Mouse (Mus musculus) neural tube, embryonic 12.5 days (tissue): ENCODE measurements around the gene Nox4. TPM values are rescaled to one million over a fixed set of nuclear protein-coding genes. Genes with fewer than 3 reads are reported as not detected.

Experiments used
- ATAC-seq: fragments of 200-750 bp; cut with Nextera tagmentation; 2 replicates; pipeline ENCODE4 v1.8.0; 2017; ENCODE audit warnings: low read depth, mild to moderate bottlenecking, moderate TSS enrichment, moderate library complexity; ENCODE audit not compliant: low FRiP score
- H3K27ac ChIP-seq: fragments of 300-500 bp; sonication (generic); 2 replicates; pipeline ENCODE4 v1.5.1; 2016
- H3K27me3 ChIP-seq: fragments of 300-500 bp; sonication (generic); replicated peaks from 2 replicates; pipeline ENCODE4 v1.6.1; 2016; ENCODE audit warnings: mild to moderate bottlenecking
- H3K36me3 ChIP-seq: fragments of 300-500 bp; sonication (generic); 2 replicates; pipeline ENCODE4 v1.6.1; 2016; ENCODE audit warnings: mild to moderate bottlenecking
- H3K4me1 ChIP-seq: fragments of 300-500 bp; sonication (generic); 2 replicates; pipeline ENCODE4 v1.6.1; 2016
- H3K4me2 ChIP-seq: fragments of 300-500 bp; sonication (generic); replicated peaks from 2 replicates; pipeline ENCODE4 v1.6.1; 2016; ENCODE audit warnings: mild to moderate bottlenecking
- H3K4me3 ChIP-seq: fragments of 300-500 bp; sonication (generic); 2 replicates; pipeline ENCODE4 v1.5.1; 2016
- H3K9ac ChIP-seq: fragments of 300-500 bp; sonication (generic); 2 replicates; pipeline ENCODE4 v1.6.1; 2016; ENCODE audit warnings: mild to moderate bottlenecking
- H3K9me3 ChIP-seq: fragments of 300-500 bp; sonication (generic); 2 replicates; pipeline ENCODE4 v1.6.1; 2016; ENCODE audit warnings: mild to moderate bottlenecking
- WGBS: fragments of 180-500 bp; shearing (Covaris S2); methylation state at CpG from one replicate; pipeline ENCODE4 v1.1.7; 2016; 5-methylcytosine and 5-hydroxymethylcytosine counted together
- polyA plus RNA-seq: library from polyadenylated mRNA; unstranded; fragments of >200 nt; fragmentation: Nextera tagmentation; extraction: Ambion mirVana; gene quantifications from 2 replicates; pipeline ENCODE4 v1.2.1, GENCODE M21; 2016

Gene Nox4
- polyA plus RNA-seq: 3.0 and 3.4 TPM in 2 replicates

GRCm38 (mm10) chr7:87245856-87246579, at the start of gene Nox4:
Gene Nox4, plus strand, starts transcription at chr7:87246096.
- Histone ChIP-seq H3K4me3 (peak within 1 kb of the TSS; percentile 75), H3K4me1 (0 out of 2 replicates have a peak, but pooled peaks cover 3% of the 10 kb centered on the region), H3K9me3 (no peaks in the 10 kb centered on the region), H3K4me2 (peak within 1 kb of the TSS; percentile 69), H3K9ac (peak within 1 kb of the TSS; percentile 84), H3K36me3 (no peaks in the 10 kb centered on the region), H3K27me3 (no peaks in the 10 kb centered on the region), H3K27ac (no peak within 1 kb of the TSS)
- WGBS: 11% methylated on average over 18 of the region's 18 CpGs
- peak; percentile 55 for ATAC-seq

DNA sequence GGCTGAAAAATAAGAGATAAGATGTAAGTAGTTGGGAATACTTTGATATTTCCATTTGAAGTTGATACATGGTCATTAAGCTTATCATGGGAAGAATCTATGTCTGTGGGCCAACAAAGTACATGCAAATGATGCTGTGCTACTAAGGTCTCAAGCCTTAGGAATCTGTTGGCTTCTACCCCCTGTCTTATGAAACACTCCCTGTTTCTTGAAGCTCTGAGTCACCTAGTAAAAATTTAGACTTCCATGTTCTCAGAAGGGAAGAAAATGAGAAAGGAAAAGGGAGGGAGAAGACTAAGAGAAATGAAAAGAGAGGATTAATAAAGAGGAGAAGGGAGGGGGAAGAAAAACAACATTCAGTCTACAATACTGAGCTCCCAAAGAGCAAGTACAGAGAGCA, 41.1 kb upstream of the Nox4 start:
- H3K36me3 ChIP-seq: no peaks in the 10 kb centered on the region
- no peak overlapping the region for H3K27ac ChIP-seq
- H3K9me3 ChIP-seq: no peaks in the 10 kb centered on the region
- no peak overlapping the region for H3K4me3 ChIP-seq
- ATAC-seq: no peak
- no peaks in the 10 kb centered on the region for H3K27me3 ChIP-seq
- no peaks in the 10 kb centered on the region for H3K4me1 ChIP-seq
- H3K9ac ChIP-seq: no peak overlapping the region
- no peak overlapping the region for H3K4me2 ChIP-seq

DNA sequence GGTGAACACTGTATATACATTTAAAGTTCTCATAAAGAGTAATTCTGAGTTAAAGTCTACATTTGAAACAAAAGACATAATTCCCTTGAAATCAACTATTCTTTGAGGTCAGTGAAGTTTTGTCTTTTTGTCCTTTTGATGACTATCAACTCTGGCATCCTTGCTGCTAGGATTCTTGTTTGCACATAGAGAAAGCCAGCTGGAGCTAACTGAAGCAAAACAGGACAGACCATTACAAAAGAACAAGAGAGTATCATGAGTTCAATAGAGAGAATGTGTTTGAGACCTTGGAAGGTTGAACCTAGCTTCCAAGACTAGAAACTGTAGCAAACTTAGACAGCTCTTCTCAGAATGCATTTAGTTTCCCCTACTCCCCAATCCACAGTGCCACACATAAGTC, 24.2 kb upstream of the Nox4 start:
- Histone ChIP-seq H3K36me3 (no peaks in the 10 kb centered on the region), H3K4me1 (no peaks in the 10 kb centered on the region), H3K9me3 (no peaks in the 10 kb centered on the region), H3K27me3 (no peaks in the 10 kb centered on the region), H3K9ac (no peak overlapping the region), H3K4me3 (no peak overlapping the region), H3K4me2 (no peak overlapping the region), H3K27ac (no peak overlapping the region)
- no peak for ATAC-seq

DNA sequence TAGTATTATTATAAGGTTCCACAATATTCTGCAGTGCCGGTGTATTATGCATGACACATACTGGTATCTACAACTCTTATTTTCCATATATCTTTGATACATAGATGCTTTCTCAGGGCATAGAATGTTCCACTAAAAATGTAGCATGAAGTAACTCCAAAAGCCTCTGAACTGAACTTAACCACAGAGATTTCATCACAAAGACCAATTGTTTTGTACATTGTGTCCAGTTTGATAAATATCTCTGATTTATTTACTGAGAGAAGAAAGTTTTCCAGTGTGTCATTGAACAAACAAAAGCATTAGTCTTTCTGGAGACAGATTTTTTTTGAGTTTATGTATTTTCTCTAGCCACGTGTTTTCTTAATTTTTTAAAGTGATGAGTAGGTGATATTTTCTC, 23.1 kb upstream of the Nox4 start:
- WGBS: 89% methylated on average over 2 of the region's 2 CpGs
- no peak overlapping the region for H3K4me2 ChIP-seq
- no peak overlapping the region for H3K27ac ChIP-seq
- H3K9me3 ChIP-seq: no peaks in the 10 kb centered on the region
- H3K4me1 ChIP-seq: no peaks in the 10 kb centered on the region
- ATAC-seq: no peak
- no peak overlapping the region for H3K9ac ChIP-seq
- no peaks in the 10 kb centered on the region for H3K27me3 ChIP-seq
- no peak overlapping the region for H3K4me3 ChIP-seq
- H3K36me3 ChIP-seq: no peaks in the 10 kb centered on the region

DNA sequence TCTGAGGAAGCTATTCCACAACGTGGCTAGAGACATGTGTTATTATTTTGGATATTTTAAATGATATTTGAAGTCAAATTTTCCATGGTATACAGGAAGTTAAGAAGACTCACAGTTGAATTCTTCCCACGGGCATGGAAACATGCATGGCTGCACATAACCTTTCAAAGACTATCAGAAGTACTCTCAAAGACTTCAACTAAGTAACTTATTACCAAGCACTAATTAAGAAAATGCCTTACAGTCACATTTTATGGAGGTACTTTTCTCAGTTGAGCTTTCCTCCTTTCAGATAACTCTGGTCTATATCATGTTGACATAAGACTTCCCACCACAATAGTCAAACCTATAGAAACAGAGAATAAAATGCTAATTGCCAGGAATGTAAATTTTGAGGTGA, 20.3 kb upstream of the Nox4 start:
- Histone ChIP-seq H3K4me3 (no peak overlapping the region), H3K9ac (no peak overlapping the region), H3K4me2 (no peak overlapping the region), H3K4me1 (no peaks in the 10 kb centered on the region), H3K27me3 (no peaks in the 10 kb centered on the region), H3K27ac (no peak overlapping the region), H3K9me3 (no peaks in the 10 kb centered on the region), H3K36me3 (no peaks in the 10 kb centered on the region)
- 55% methylated on average over 2 of the region's 2 CpGs for WGBS
- ATAC-seq: no peak

GRCm38 (mm10) chr7:87227051-87227948, 18.6 kb upstream of the Nox4 start:
- WGBS: 89% methylated on average over 4 of the region's 4 CpGs

DNA sequence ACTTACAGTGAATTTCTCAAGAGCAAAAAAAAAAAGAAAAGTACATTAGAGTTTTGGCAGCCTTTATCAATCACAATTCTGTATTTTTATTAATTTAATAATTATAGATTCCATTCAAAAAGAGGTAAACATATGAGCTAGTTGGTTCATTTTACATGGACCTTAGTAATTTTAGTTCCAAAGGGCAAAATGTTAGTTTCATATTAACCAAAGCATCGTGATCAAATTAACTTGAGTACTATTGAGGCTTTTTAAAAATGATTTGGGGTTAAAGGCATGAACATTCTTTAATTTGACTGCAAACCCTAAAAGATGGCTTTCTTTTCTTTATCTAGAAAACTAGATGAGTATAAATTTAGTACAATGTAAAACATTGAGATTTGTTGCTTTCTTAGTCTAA, 16.4 kb upstream of the Nox4 start:
- Histone ChIP-seq H3K36me3 (no peaks in the 10 kb centered on the region), H3K27me3 (no peaks in the 10 kb centered on the region), H3K9me3 (no peaks in the 10 kb centered on the region), H3K4me2 (no peak overlapping the region), H3K4me3 (no peak overlapping the region), H3K9ac (no peak overlapping the region), H3K4me1 (no peaks in the 10 kb centered on the region), H3K27ac (no peak overlapping the region)
- ATAC-seq: no peak
- WGBS: 86% methylated on average over 1 of the region's 1 CpGs

More at GRCm38 (mm10) chr7:87227051-87227948, 18.6 kb upstream of the Nox4 start:
- no peaks in the 10 kb centered on the region for H3K4me1 ChIP-seq
- no peaks in the 10 kb centered on the region for H3K27me3 ChIP-seq
- H3K36me3 ChIP-seq: no peaks in the 10 kb centered on the region
- no peaks in the 10 kb centered on the region for H3K9me3 ChIP-seq
- H3K4me3 ChIP-seq: no peak overlapping the region
- ATAC-seq: no peak
- no peak overlapping the region for H3K4me2 ChIP-seq
- H3K9ac ChIP-seq: no peak overlapping the region
- H3K27ac ChIP-seq: no peak overlapping the region

DNA sequence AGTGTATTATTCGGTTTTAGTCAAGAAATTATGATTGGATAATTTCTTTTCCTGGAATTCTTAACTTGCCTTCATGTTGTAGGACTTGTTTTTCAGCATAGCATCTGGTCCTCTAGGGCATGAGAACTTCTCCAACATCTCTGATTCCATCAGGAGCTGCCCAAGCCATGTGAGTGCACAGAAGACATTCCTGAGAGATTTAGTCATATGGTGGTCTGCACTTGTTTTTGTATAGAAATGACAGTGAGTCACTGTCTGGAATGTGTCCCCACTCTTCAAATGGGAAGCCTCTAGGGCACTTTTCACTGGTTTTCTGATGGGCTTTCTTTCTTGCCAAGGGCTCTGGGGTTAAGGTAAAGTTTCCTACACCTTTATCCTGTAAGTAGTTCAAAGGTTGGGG, 4.8 kb upstream of the Nox4 start:
- H3K9ac ChIP-seq: no peak overlapping the region
- H3K4me1 ChIP-seq: no peaks in the 10 kb centered on the region
- H3K9me3 ChIP-seq: no peaks in the 10 kb centered on the region
- H3K4me3 ChIP-seq: no peak overlapping the region
- H3K36me3 ChIP-seq: no peaks in the 10 kb centered on the region
- H3K27me3 ChIP-seq: no peaks in the 10 kb centered on the region
- H3K27ac ChIP-seq: no peak overlapping the region
- ATAC-seq: no peak
- WGBS: 86% methylated on average over 1 of the region's 1 CpGs
- H3K4me2 ChIP-seq: no peak overlapping the region

GRCm38 (mm10) chr7:87246580-87246934, 661 bp downstream of the Nox4 start:
- WGBS: under 1% methylated on average over 30 of the region's 30 CpGs
- Histone ChIP-seq H3K4me2 (peak overlapping the region; percentile 69), H3K4me1 (0 out of 2 replicates have a peak, but pooled peaks cover 3% of the 10 kb centered on the region), H3K27me3 (no peaks in the 10 kb centered on the region), H3K36me3 (no peaks in the 10 kb centered on the region), H3K9me3 (no peaks in the 10 kb centered on the region), H3K4me3 (peak overlapping the region; percentile 75), H3K9ac (peak overlapping the region; percentile 84), H3K27ac (no peak overlapping the region)
- peak; percentile 95 for ATAC-seq

DNA sequence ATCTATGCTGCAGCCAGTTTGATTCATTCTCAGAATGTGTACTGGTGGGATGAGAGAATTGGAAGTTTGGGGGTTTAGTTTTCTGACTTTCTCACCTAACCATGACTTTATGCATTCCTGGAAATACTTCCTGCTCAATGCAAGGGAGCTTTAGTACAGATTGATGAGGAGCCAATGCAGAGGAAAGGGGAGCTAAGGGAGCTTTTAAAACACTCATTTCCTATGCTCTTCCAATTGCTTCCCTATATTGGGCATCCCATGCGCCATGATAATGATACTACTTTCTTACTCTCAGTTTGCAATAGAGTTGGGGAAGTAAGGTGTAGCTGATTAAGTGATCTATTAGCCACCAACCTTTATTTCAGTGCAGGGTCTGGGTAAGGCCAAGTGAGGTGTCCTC, 1.0 kb downstream of the Nox4 start:
- Histone ChIP-seq H3K4me1 (0 out of 2 replicates have a peak, but pooled peaks cover 3% of the 10 kb centered on the region), H3K4me3 (peak overlapping the region; percentile 75), H3K9me3 (no peaks in the 10 kb centered on the region), H3K27ac (no peak overlapping the region), H3K4me2 (peak overlapping the region; percentile 69), H3K36me3 (no peaks in the 10 kb centered on the region), H3K27me3 (no peaks in the 10 kb centered on the region), H3K9ac (peak overlapping the region; percentile 84)
- ATAC-seq: peak; percentile 26; the same call in 1 of the 2 replicates
- WGBS: 65% methylated on average over 1 of the region's 1 CpGs

GRCm38 (mm10) chr7:87247926-87248325, 2.0 kb downstream of the Nox4 start:
- no peaks in the 10 kb centered on the region for H3K36me3 ChIP-seq
- no peak overlapping the region for H3K4me2 ChIP-seq
- H3K4me3 ChIP-seq: no peak overlapping the region
- no peak for ATAC-seq
- no peaks in the 10 kb centered on the region for H3K9me3 ChIP-seq
- H3K27ac ChIP-seq: no peak overlapping the region
- 68% methylated on average over 1 of the region's 1 CpGs for WGBS
- 0 out of 2 replicates have a peak, but pooled peaks cover 3% of the 10 kb centered on the region for H3K4me1 ChIP-seq
- no peak overlapping the region for H3K9ac ChIP-seq
- H3K27me3 ChIP-seq: no peaks in the 10 kb centered on the region

DNA sequence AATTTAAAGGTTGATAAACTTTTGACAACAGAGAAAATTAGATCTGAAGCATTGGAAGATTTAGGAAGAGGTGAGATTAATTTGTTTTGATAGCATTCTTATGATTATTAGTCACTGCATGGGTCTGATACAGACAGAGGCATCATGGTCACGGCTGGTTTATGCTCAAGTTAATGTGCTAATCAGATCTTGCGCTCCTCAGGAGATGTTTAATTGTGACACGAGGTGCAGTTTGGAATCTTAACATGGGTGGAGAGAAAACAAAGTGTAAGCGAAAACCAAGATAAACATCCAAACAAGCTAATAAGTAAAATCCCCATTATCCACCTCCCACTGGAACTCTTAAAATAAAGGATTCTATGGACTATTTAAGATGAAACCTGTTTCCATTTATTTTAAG, 6.2 kb downstream of the Nox4 start:
- Histone ChIP-seq H3K9me3 (no peaks in the 10 kb centered on the region), H3K36me3 (no peaks in the 10 kb centered on the region), H3K27me3 (no peaks in the 10 kb centered on the region), H3K27ac (no peak overlapping the region), H3K9ac (no peak overlapping the region), H3K4me1 (no peaks in the 10 kb centered on the region), H3K4me2 (no peak overlapping the region), H3K4me3 (no peak overlapping the region)
- ATAC-seq: no peak
- 74% methylated on average over 4 of the region's 4 CpGs for whole genome bisulfite sequencing
